Mouse (Mus musculus): ENCODE results near the gene Nav1. TPM values are rescaled to one million over a fixed set of nuclear protein-coding genes. Genes with fewer than 3 reads are reported as not detected.

The Nav1 gene
- polyA plus RNA-seq, 1 experiment = 26.8 TPM

DNA sequence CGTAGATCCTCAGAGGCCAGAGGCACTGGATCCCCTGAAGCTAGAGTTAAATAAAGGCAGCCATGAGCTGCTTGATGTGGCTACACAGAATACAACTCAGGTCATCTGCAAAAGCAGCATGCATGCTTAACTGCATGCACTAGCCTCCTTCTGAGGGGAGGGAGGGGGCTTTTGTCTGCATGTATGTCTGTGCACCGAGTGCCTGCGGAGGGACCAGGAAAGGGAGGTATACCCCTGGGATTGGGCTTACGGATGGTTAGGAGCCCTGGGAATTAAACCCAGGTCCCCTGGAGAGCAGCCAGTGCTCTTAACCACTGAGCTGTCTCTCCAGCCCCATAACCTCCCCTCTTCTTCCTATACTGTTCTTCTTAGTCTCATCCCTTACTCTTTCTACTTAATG, 195.0 kb downstream of the Nav1 start:
- Histone ChIP-seq H3K4me3 (replicated peaks; ENCODE audit: insufficient read depth, low read depth, low read length) (no peak overlapping the region), H3K27me3 (ENCODE audit: control insufficient read depth, insufficient read depth, low read length) (no peaks in the 10 kb centered on the region), H3K27ac (ENCODE audit: insufficient read depth, low read length) (no peak overlapping the region), H3K4me1 (ENCODE audit: control insufficient read depth, insufficient read depth, low read length) (no peaks in the 10 kb centered on the region)
- 77% methylated on average over 4 of the region's 4 CpGs for WGBS
- DNase-seq = no peak
- TF ChIP-seq POLR2A (IDR thresholded peaks at IDR 0.05; ENCODE audit: borderline replicate concordance, insufficient read depth, low read length) = no peak
- no peak for TF ChIP-seq CTCF (IDR thresholded peaks at IDR 0.05; ENCODE audit: borderline replicate concordance, insufficient read depth, low read depth, low read length)

DNA sequence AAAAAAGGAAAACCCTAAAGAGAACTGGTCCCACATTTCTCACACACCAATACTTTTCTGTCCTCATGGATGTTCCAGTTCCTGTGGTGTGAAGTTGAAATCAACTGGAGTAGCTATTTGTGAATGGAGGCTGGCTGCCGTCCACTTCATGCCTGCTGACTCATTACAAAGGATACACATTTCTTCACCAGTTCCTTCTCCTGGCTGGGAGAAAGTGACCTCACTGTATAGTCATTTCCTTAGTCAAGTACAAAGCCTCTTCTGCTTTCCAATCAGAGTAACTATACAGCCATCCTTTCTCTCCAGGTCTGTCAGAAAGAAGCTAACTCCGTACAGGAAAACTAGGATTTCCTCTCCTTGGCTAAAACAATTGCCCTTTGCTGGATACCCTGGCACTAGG, 196.1 kb downstream of the Nav1 start:
- no peak for DNase-seq
- Histone ChIP-seq H3K27ac (ENCODE audit: insufficient read depth, low read length) (no peak overlapping the region), H3K27me3 (ENCODE audit: control insufficient read depth, insufficient read depth, low read length) (no peaks in the 10 kb centered on the region), H3K4me1 (ENCODE audit: control insufficient read depth, insufficient read depth, low read length) (no peaks in the 10 kb centered on the region), H3K4me3 (replicated peaks; ENCODE audit: insufficient read depth, low read depth, low read length) (no peak overlapping the region)
- no peak for TF ChIP-seq POLR2A (IDR thresholded peaks at IDR 0.05; ENCODE audit: borderline replicate concordance, insufficient read depth, low read length)
- no peak for TF ChIP-seq CTCF (IDR thresholded peaks at IDR 0.05; ENCODE audit: borderline replicate concordance, insufficient read depth, low read depth, low read length)
- WGBS = 59% methylated on average over 2 of the region's 2 CpGs

DNA sequence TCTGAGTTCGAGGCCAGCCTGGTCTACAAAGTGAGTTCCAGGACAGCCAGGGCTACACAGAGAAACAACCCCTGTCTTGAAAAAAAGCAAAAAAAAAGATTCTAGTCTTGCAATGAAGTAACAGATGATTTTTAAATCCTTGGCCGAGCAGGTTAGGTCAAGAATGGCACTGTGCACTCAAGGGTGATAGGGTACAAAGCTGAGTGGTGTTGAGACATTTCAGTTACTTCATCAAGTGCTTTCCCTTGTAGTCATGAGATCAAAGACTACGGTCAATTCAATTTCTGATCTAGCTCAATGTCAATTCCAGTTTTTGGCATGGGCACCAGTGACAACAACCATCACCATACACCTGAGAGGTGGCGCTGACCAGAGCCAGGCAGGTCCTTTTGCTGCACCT, 198.1 kb downstream of the Nav1 start:
- H3K4me3 ChIP-seq (replicated peaks; ENCODE audit: insufficient read depth, low read depth, low read length) = no peak overlapping the region

DNA sequence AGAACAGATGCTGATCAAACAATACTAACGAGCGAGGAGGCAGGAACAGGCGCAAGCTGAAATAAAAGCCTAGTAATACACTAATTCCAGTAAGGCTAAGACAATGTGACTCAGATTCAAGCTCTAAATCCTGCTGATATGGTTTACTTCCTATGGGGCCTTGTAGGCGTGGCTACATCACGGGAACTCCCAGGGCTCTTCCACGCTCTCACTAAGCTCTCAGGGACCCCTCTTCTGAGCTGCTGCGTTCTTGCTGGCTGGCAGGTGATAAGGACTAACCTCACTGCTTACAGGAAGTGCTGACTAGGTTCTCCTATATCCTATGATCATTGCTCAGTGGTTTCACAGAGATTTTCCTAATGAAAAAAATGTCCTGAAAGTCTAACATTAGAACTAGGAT, 201.7 kb downstream of the Nav1 start:
- 87% methylated on average over 7 of the region's 7 CpGs for WGBS
- H3K27me3 ChIP-seq (ENCODE audit: control insufficient read depth, insufficient read depth, low read length) = no peaks in the 10 kb centered on the region
- TF ChIP-seq CTCF (IDR thresholded peaks at IDR 0.05; ENCODE audit: borderline replicate concordance, insufficient read depth, low read depth, low read length) (no peak), POLR2A (IDR thresholded peaks at IDR 0.05; ENCODE audit: borderline replicate concordance, insufficient read depth, low read length) (no peak)
- no peak overlapping the region for H3K4me3 ChIP-seq (replicated peaks; ENCODE audit: insufficient read depth, low read depth, low read length)
- no peak overlapping the region for H3K27ac ChIP-seq (ENCODE audit: insufficient read depth, low read length)
- H3K4me1 ChIP-seq (ENCODE audit: control insufficient read depth, insufficient read depth, low read length) = no peaks in the 10 kb centered on the region
- DNase-seq = no peak

More for the DNA sequence above, 198.1 kb downstream of the Nav1 start:
- no peak overlapping the region for H3K27ac ChIP-seq (ENCODE audit: insufficient read depth, low read length)
- TF ChIP-seq POLR2A (IDR thresholded peaks at IDR 0.05; ENCODE audit: borderline replicate concordance, insufficient read depth, low read length) = no peak
- TF ChIP-seq CTCF (IDR thresholded peaks at IDR 0.05; ENCODE audit: borderline replicate concordance, insufficient read depth, low read depth, low read length) = no peak
- H3K4me1 ChIP-seq (ENCODE audit: control insufficient read depth, insufficient read depth, low read length) = no peaks in the 10 kb centered on the region
- DNase-seq = no peak
- no peaks in the 10 kb centered on the region for H3K27me3 ChIP-seq (ENCODE audit: control insufficient read depth, insufficient read depth, low read length)
- 95% methylated on average over 4 of the region's 4 CpGs for WGBS

GRCm38 (mm10) chr1:135401452-135402110, 205.5 kb downstream of the Nav1 start:
- H3K4me3 ChIP-seq (replicated peaks; ENCODE audit: insufficient read depth, low read depth, low read length) = no peak overlapping the region
- no peak overlapping the region for H3K27ac ChIP-seq (ENCODE audit: insufficient read depth, low read length)
- WGBS = 93% methylated on average over 3 of the region's 3 CpGs
- DNase-seq = no peak
- TF ChIP-seq POLR2A (IDR thresholded peaks at IDR 0.05; ENCODE audit: borderline replicate concordance, insufficient read depth, low read length) = no peak
- H3K27me3 ChIP-seq (ENCODE audit: control insufficient read depth, insufficient read depth, low read length) = no peaks in the 10 kb centered on the region
- no peaks in the 10 kb centered on the region for H3K4me1 ChIP-seq (ENCODE audit: control insufficient read depth, insufficient read depth, low read length)

DNA sequence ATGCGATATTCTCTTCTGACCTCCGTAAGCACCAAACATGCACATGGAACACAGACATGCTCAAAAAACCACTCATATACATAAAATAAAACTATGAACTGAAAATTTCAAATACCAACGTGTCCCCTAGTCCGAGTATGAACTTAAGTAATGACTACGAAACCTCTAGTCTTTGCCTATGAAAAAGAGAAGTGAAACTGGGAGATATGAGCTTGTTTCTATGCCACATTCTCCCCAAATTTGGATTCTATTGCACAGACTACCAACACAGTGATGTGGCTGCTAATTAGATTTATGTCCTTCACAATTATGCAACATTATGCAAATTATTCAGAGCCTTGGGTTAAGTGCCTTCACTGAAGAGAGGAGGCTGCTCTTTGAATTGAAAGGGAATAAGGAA, 207.6 kb downstream of the Nav1 start:
- TF ChIP-seq CTCF (IDR thresholded peaks at IDR 0.05; ENCODE audit: borderline replicate concordance, insufficient read depth, low read depth, low read length) (no peak), POLR2A (IDR thresholded peaks at IDR 0.05; ENCODE audit: borderline replicate concordance, insufficient read depth, low read length) (no peak)
- Histone ChIP-seq H3K27ac (ENCODE audit: insufficient read depth, low read length) (no peak overlapping the region), H3K4me1 (ENCODE audit: control insufficient read depth, insufficient read depth, low read length) (no peaks in the 10 kb centered on the region), H3K27me3 (ENCODE audit: control insufficient read depth, insufficient read depth, low read length) (no peaks in the 10 kb centered on the region), H3K4me3 (replicated peaks; ENCODE audit: insufficient read depth, low read depth, low read length) (no peak overlapping the region)
- 94% methylated on average over 5 of the region's 5 CpGs for whole genome bisulfite sequencing
- DNase-seq = no peak

GRCm38 (mm10) chr1:135385161-135385560, 221.9 kb downstream of the Nav1 start:
- H3K4me1 ChIP-seq (ENCODE audit: control insufficient read depth, insufficient read depth, low read length) = peaks cover 7% of the 10 kb centered on the region
- H3K4me3 ChIP-seq (replicated peaks; ENCODE audit: insufficient read depth, low read depth, low read length) = no peak overlapping the region
- TF ChIP-seq CTCF (IDR thresholded peaks at IDR 0.05; ENCODE audit: borderline replicate concordance, insufficient read depth, low read depth, low read length) = no peak
- no peak for TF ChIP-seq POLR2A (IDR thresholded peaks at IDR 0.05; ENCODE audit: borderline replicate concordance, insufficient read depth, low read length)
- no peak for DNase-seq
- H3K27ac ChIP-seq (ENCODE audit: insufficient read depth, low read length) = no peak overlapping the region
- H3K27me3 ChIP-seq (ENCODE audit: control insufficient read depth, insufficient read depth, low read length) = no peaks in the 10 kb centered on the region
- 79% methylated on average over 9 of the region's 9 CpGs for WGBS

Other genes starting within 250 kb of the Nav1 start
- gene Shisa4, start 232.1 kb downstream of the Nav1 start, polyA plus RNA-seq (2012; rRNA removed) = 130 and 147 TPM in 2 replicates
- gene Ipo9, start 176.8 kb downstream of the Nav1 start, polyA plus RNA-seq (2012; rRNA removed) = 139 and 157 TPM in 2 replicates
- gene Csrp1, start 112.8 kb upstream of the Nav1 start, polyA plus RNA-seq (2012; rRNA removed) = 364 and 434 TPM in 2 replicates
- 72.7 and 93.0 TPM in 2 replicates for gene Phlda3, start 158.8 kb upstream of the Nav1 start, polyA plus RNA-seq (2012; rRNA removed)
- 22.1 and 25.9 TPM in 2 replicates for gene Tnni1, start 172.1 kb upstream of the Nav1 start, polyA plus RNA-seq (2012; rRNA removed)
- gene Lad1, start 211.3 kb upstream of the Nav1 start, polyA plus RNA-seq (2012; rRNA removed) = 0.76 and 1.2 TPM in 2 replicates
- 1.4 and 2.8 TPM in 2 replicates for gene Tnnt2, start 229.1 kb upstream of the Nav1 start, polyA plus RNA-seq (2012; rRNA removed)